Mouse (Mus musculus): ENCODE data around the gene Cbfa2t2.

The Cbfa2t2 gene

GRCm38 (mm10) chr2:154538310-154538709 lies 102.0 kb downstream of the Cbfa2t2 start:
- DNase-seq (ENCODE audit: low spot score in 2 of 2), result no peak

- DNase-seq (ENCODE audit: low spot score in 2 of 2), result no peak
These were observed 102.4 kb downstream of the Cbfa2t2 start for GRCm38 (mm10) chr2:154538710-154539109.

- DNase-seq (ENCODE audit: low spot score in 2 of 2), result peak in 1 of 2 experiments; percentile 63
These were observed 103.4 kb downstream of the Cbfa2t2 start for GRCm38 (mm10) chr2:154539720-154540119.

GRCm38 (mm10) chr2:154541630-154542029 lies 105.3 kb downstream of the Cbfa2t2 start:
- DNase-seq (ENCODE audit: low spot score in 2 of 2), result no peak

- DNase-seq (ENCODE audit: low spot score in 2 of 2), result peak; percentile 68 to 84
These were observed 107.5 kb downstream of the Cbfa2t2 start for GRCm38 (mm10) chr2:154543567-154544347.

- DNase-seq (ENCODE audit: low spot score in 2 of 2), result no peak
These were observed 110.4 kb downstream of the Cbfa2t2 start, which contains the start of gene 1700003F12Rik for GRCm38 (mm10) chr2:154546711-154547110. Gene 1700003F12Rik, plus strand, starts transcription at chr2:154547085.

- DNase-seq (ENCODE audit: low spot score in 2 of 2), result no peak
These were observed 112.4 kb downstream of the Cbfa2t2 start for GRCm38 (mm10) chr2:154548688-154549087.

- DNase-seq (ENCODE audit: low spot score in 2 of 2), result peak in 1 of 2 experiments; percentile 70
These were observed 113.0 kb downstream of the Cbfa2t2 start for GRCm38 (mm10) chr2:154549127-154549885.

- DNase-seq (ENCODE audit: low spot score in 2 of 2), result no peak
These were observed 113.6 kb downstream of the Cbfa2t2 start for GRCm38 (mm10) chr2:154549886-154550189.

GRCm38 (mm10) chr2:154550937-154551336 lies 114.7 kb downstream of the Cbfa2t2 start:
- DNase-seq (ENCODE audit: low spot score in 2 of 2), result no peak

- no peak for DNase-seq (ENCODE audit: low spot score in 2 of 2)
These were observed 115.2 kb downstream of the Cbfa2t2 start, which contains the start of gene Actl10 for GRCm38 (mm10) chr2:154551476-154551875. Gene Actl10, plus strand, starts transcription at chr2:154551776.

GRCm38 (mm10) chr2:154551927-154552326 lies 115.6 kb downstream of the Cbfa2t2 start:
- DNase-seq (ENCODE audit: low spot score in 2 of 2), result no peak

- peak; percentile 75 to 79 for DNase-seq (ENCODE audit: low spot score in 2 of 2)
These were observed 116.2 kb downstream of the Cbfa2t2 start for GRCm38 (mm10) chr2:154552424-154552907.

- DNase-seq (ENCODE audit: low spot score in 2 of 2), result no peak
These were observed 119.0 kb downstream of the Cbfa2t2 start for GRCm38 (mm10) chr2:154555235-154555634.

- DNase-seq (ENCODE audit: low spot score in 2 of 2), result no peak
These were observed 121.0 kb downstream of the Cbfa2t2 start for GRCm38 (mm10) chr2:154557184-154557832.

- DNase-seq (ENCODE audit: low spot score in 2 of 2), result no peak
These were observed 122.2 kb downstream of the Cbfa2t2 start, which contains the start of gene Necab3 for GRCm38 (mm10) chr2:154558264-154559039. Gene Necab3, minus strand, starts transcription at chr2:154558890.

GRCm38 (mm10) chr2:154563612-154564170 lies 127.4 kb downstream of the Cbfa2t2 start:
- no peak for DNase-seq (ENCODE audit: low spot score in 2 of 2)

- no peak for DNase-seq (ENCODE audit: low spot score in 2 of 2)
These were observed 129.3 kb downstream of the Cbfa2t2 start for GRCm38 (mm10) chr2:154565562-154565961.

GRCm38 (mm10) chr2:154566641-154567040 lies 130.4 kb downstream of the Cbfa2t2 start:
- DNase-seq (ENCODE audit: low spot score in 2 of 2), result no peak

GRCm38 (mm10) chr2:154567766-154568165 lies 131.5 kb downstream of the Cbfa2t2 start:
- DNase-seq (ENCODE audit: low spot score in 2 of 2), result no peak
